Mouse (Mus musculus) liver (tissue): ENCODE results near the gene Stat4.
"Not testable (repeated sequence)": the region's sequence is repeated elsewhere in the genome, so short reads cannot be mapped to it uniquely, and the experiment has no call there.

Experiments used
- DNase-seq: peaks from one replicate; pipeline ENCODE4 v3.0.0-alpha.2; 2020; ENCODE audit warnings: mixed read lengths

The Stat4 gene

DNA sequence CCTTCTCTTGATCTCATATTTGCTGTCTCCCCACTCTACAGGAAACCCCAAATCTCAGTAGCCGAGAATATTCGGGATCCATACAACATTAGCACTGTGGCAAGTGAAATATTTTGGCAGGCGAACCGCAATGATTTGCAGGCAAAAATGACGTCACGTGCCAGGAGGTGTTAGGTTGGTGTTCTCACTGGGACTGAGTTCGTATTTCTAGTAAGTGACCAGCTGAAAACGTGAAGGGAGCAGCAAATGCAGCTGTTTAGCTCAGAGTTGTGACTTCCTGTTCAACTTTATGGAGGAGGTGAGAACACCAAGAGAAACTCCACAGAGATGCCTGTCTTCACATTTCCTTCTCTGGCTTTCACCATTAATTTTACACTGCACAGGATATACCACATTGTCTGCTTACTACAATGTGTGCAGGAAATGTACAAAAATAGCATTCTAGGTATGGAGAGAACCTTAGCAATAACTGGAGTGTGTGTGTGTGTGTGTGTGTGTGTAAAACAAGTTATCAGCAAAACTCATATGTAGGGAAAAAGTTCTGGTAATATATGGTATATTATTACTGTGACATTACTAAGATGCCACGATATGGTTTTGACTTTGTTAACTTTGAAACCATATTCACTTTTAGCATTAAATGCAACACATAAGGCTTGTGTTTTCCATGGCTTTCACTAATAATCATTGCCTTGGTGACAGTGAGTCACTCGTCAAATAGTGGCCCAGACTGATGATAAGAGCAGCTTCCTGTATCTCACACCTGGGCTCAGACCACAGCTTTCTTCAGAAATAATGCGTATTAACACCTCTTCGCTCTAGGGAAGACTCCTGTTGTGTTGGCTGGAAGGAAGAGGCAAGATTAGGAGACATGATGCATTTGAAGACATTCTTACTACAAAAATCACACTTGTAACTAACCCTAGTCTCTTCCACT, 48.1 kb downstream of the Stat4 start:
- DNase-seq, result no peak

DNA sequence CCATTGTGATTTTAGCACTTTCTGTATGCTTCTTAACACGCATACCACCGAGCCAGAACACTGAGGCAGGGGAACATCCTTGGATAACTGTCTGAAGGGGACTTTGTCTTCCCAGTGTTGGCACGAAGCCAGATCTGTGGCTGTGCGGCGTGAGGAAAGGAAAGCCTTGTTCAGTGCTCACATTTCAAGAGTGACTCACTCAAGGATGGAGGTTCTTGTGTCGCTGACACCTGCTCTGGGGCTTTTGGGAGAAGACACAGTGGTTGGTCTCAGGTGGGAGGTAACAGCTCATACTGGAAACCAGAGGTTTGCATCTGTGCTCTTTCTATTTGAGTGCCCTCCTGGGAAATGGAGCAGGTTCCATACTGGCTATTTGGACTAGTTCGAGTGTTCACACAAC, 52.2 kb downstream of the Stat4 start:
- DNase-seq, result peak; percentile 10

DNA sequence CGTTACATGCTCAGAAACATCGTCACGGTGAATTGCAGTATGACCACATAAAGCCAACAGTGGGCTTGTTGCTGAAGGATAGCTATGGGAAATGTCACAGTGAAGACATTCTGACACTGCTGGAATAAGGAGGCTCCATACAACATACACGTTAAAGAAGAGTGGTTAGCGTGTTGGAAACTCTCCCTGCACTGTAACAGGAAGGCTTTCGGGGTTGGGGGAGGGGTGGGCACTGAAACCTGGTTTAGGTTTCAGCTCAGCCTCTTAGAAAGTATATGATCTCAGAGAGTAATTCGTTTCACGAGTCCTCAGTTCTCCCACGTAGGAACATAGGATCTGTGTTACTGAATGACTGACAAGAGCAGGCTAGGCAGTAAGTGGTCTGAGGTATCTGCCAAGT, 52.7 kb downstream of the Stat4 start:
- DNase-seq, result no peak

DNA sequence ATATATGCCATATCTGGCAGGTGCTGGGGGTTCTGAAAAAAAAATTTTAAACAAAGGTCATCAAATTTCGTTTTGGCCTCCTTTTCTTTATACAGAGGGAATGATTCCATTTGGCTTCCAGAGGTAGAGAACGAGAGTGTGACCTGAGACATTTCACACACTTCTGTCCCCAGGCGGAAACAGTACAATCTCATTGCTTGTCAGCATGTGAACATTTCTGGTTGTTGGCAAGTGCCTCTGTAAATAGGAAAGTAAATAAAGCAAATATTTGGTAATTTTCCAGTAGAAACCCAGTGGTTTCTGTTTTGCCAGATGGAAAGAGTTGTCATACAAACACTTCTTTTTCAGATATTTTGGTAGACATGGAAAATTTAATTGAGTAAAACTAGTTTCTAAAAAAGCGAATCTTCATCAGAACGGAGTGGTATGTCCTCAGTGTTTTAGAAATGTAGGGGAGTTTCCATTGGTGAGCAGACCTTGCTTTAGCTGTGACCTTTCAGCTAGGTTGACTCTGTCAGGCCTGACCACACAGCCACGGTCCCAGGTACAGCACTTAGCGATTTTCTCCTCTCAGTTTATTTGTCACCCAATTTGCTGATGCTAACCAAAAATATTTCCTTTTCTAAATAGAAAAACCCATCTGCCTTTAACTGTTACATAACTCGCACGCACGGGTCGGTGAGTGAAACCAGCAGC, 53.6 kb downstream of the Stat4 start:
- no peak for DNase-seq

DNA sequence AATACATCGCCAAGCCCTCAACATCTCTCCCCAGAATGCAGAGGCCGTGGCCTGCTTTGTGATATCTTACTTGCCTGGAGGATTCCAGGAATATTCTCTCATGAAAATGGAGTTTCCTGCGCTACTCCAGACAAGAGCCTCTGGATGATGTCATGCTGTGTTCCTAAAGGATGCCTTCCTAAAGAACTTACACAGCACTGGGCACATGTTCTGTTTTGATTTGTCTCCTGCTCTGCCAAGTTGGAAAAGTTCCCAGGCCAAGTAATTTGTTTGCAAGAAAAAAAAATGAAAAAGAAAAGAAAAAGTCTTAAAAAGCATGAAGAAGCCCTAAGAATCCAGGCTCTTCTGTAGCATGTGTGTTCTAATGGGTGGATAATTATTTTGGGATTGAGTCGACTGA, 56.2 kb downstream of the Stat4 start:
- DNase-seq, result no peak

DNA sequence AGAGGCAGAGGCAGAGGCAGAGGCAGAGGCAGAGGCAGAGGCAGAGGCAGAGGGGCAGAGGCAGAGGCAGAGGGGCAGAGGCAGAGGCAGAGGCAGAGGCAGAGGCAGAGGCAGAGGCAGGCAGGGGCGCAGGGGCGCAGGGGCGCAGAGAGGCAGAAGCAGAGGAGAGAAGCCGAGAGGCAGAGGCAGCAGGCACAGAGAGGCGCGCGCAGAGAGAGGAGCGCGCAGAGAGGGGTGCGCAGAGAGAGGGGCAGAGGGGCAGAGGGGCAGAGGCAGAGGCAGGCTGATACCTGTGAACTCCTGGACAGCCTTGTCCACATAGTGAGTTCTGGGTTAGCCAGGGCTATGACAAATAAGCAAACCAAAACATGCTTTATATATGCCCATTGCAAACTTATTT, 59.9 kb downstream of the Stat4 start:
- DNase-seq, result not testable (repeated sequence)

DNA sequence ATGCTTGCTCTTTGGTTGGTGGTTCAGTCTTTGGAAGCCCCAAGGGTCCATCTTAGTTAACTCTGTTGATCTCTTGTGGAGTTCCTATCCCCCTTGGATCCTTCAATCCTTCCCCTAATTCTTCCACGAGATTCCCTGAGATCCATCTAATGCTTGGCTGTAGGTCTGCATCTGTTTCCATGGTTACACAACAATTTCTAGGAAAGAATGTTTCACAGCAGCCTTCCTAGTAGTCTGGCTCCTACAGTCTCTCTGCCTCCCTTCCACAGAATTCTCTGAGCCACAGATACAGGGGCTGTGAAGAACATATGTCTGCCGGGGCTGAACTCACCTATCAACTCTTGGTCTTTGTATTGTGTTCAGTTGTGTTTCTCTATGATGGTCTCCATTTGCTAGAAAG, 61.8 kb downstream of the Stat4 start:
- DNase-seq, result no peak

DNA sequence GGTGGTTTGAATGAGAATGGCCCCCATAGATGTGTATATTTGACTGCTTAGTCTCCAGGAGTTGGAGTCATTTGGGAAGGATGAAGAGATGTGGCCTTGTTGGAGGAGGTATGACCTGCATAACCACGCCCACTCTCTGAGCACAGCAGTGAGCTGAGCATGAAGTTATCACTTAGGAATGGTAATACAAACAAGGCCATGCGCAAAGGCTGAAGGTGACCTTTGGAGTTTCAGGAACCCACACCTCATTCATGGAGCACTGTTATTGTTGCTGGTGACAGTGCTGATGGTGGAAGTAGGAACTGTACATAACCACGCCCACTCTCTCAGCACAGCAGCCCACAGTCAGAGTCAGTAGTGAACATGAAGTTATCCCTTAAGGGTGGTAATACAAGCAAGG, 62.9 kb downstream of the Stat4 start:
- no peak for DNase-seq

DNA sequence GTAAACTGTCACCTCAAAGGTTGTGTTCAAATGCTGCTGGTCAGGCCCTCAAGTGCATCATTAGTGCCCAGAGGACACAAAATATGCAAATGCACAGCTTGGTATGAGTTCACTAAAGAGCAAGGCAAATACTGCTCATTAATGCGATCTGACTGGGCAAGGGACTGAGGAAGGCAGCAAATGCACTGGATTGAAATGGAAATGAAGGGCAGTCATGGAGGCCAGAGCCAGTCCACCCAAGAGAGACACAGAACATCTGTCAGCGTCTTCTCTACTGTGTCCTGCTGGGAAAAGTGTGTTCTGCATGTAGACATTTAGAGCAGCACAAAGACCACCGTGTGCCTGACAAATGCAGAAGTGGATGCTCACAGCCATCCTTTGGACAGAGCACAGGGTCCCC, 64.6 kb downstream of the Stat4 start:
- no peak for DNase-seq

DNA sequence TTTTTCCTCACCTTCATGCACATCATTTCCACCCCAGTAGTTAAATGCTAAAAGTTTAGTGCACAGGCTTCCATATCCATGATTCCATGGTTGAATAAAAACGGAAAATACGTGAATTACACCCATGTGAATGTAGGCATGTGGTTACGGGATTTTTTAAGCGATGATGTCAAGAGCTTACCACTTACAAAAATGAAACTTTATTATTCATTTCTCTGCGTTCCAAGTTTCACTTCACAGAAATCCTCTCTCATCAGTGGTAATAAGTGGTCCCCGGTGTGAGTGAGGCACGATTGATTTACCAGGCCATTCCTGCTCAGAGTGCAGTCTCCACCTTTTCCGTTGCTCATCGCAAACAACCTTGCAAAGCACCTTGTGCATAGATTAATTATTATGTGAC, 66.0 kb downstream of the Stat4 start:
- DNase-seq, result no peak

DNA sequence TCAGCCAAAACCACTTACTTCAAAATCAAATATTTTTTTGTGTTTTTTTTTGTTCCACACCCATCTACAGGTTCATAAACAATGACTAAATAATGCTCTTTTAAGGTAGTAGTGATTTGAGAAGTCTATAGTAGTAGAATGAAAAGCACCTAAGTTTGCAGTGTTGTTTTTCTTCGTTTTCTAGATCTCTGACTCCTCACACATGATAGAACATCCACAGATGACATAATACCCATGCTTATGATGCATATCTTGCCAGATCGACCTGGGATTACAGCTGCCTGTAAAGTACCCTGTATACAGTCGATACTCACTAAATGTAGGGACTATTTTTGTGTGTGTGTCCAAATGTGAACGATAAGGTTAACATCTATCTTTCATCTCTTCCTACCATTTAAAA, 69.0 kb downstream of the Stat4 start:
- no peak for DNase-seq

DNA sequence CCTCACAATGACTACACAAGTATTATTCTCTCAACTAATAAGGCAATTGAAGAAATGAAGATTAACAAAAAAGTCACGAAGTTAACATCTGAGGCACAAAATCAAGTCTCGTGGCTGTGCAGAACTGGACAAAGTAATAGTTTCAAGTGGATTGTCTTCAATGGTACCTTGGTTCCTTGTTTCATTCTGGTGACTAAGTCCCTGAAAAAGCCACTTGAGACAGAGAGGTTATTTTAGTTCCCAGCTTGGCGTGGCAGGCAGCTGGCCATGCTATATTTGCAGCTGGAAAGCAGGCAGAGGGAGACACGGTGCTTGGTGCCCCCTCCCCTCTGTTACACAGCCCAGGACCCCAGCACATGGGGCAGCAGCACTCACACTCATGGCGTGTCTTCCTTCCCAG, 70.2 kb downstream of the Stat4 start:
- DNase-seq, result no peak

DNA sequence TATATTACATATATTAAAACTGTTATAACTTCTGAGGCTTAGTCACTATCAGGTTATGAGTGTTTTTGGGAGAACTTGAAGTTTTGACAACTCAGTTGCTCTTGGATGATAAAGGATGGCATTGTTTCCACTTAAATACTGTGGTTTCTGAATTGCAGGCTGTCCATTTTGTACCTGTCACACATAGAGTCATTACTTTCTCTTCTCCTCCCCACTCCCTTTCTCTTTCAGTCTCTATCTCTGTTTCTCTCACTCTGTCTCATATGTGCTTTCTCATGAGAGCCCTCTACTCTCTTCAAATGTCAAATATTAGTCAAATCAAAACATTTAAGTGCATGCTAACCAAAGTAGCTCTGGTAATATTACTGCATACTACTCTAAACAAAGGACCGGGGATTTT, 79.3 kb downstream of the Stat4 start:
- no peak for DNase-seq

DNA sequence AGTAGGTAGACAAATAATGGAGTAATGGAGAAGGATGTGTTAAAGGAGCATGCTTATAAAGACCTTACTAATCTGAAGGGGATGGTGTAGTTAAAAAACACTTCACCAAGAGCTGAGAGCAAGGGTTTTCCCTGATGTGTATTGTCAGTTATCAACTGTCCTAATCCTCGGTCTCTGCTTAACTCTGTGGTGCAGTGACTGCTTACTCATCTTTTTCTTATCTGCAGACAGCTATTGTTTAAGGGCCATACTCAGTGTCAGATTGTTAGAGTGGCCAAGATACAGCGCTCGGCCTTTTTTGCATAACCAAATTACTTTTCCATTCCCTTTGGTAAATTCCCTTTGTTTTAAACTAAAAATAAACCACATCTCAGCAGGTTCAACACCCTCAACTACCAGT, 79.7 kb downstream of the Stat4 start:
- no peak for DNase-seq

DNA sequence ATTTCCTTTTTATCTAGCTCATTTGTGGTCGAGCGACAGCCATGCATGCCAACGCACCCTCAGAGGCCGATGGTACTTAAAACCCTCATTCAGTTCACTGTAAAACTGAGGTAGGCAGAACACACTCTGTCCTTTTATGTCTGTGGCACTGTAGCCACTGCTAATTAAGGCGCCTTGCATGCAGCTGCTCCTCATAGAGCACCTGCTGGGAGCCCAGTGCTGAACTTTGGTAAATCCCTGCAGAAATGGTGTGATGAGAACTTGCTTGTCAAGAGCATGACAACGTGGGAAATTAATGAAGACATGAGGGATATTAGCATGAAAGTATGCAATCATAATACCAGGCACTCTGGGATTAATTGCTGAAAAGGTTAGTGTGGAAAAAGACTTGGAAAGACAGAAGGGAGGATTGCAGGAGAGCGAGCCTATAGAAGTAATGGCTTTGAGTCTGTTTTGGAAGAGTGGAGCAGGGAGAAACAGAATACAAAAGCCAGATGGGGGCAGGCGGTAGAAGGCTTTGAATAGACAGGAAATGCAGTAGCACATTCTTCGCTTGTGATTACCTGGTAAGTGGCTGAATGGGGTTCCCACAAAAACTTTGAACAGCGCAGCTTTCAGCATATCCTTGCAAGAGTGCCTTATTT, 92.9 kb downstream of the Stat4 start:
- no peak for DNase-seq

DNA sequence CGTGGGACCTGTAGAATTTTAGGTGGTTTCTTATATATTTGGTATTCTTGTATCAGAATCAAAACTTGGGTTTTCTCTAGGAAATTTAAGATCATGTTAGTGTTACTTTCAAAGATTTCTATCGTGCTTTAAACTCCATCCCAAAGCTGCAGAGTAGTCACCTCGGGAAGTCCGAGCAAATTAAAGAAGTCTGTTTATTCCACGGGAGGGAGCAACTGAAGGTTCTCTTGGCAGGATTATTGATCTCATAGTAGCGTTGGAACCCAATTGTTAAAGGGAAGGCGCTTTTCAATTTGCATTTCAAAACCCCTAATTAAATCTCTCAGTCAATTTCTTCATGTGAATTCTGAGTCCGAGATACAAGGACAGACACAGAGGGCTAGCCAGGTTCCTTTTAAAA, 93.4 kb downstream of the Stat4 start:
- no peak for DNase-seq

DNA sequence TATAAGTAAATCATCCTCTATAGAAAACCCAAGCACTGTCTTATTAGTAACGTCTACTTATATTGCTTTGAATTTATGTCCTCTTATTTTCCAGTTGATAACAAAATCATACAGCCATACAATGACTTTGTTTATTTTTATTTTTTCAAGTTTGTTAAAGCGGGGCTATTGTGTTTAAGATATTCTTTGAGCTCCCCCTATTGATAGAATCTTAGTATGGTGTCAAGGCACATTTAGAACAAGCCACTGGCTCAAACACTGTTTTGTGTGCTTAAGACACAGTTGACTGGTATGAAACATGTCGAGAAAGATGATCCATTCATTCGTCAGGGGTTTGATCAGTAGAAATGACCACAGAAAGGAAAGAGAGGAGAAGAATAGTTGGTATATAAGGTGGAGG, 99.3 kb downstream of the Stat4 start:
- no peak for DNase-seq

DNA sequence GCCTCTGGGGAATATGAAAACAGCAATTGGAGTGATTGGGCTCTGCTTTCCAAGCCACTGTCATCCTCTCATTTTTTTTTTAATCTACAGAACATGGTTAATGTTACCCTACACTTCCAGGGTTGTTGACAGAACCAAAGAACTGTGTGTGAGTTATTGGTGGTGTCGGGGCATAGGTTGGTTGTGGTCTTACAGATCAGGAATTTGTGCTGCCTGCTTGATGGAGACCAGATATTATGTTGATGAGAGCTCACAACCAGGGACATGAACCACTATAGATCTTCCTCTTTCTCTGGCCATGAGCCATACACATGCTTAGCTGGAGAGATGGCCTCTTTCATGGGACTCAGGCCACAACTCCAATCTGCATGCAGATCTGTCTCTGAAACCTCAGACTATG, 100.2 kb downstream of the Stat4 start:
- no peak for DNase-seq

DNA sequence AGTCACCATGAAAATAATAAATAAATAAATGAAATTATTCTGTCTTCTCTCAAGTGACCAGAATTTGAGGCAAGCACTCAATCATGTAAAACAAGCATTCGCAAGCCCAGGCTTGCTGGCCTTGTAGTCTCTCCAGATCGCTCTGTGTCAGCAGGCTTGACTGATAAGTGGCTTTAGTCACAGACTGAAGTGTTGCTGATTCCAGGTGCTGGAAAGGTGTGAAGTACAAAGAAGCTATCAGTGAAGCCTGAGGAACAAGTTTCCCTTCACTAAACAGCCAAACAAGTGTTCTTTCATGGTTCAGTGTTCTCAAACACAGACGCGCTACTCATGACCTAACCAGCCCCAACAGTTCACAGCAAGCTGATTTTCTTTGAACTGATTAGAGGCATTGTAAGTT, 101.7 kb downstream of the Stat4 start:
- no peak for DNase-seq

DNA sequence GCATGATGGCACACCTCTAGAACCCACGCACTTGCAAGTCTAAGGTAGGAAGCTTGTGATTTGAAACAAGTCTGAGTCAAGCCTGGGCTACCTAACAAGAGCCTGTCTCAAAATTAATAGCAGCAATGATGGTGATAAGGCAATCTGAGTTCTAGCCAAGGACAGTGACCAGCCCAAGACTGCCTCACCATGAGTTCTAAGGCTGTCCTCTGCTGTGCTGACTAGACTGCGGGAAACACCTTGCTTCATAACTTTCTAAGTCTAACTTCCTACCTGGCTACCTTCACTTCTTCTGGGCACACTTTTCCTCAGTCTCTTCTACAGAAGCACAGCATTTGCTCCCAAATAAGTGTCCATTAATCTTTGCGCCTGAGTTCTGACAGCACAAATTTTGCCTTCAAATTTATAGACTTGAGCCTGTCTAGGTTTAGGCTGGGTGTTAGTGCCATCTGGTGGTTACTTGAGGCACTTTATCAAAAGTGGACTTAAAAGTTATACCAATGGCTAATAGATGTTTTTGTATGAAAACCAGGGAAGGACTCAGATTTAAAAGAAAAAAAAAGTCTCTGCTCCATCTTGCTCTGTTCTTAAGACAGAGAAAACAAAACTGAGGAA, 111.8 kb downstream of the Stat4 start:
- peak; percentile 17 for DNase-seq

DNA sequence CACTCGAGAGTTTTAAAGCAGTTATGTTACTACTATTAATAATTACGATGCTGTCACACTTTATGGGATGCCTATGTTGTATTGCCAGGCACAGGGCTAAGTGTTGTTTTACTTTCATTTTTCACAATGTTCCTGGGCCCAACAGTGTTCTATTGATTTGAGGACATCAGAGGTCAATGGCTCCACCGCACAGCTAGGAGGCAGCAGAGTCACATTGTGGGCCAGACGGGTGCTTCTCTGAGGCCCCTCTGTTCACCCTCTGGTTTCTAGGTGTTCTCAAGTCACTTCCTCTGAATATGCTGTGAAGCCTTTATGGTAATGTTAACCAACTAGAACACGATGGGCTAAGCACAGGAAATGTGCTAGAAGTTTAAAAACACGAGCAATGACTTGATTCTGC, 113.5 kb downstream of the Stat4 start:
- DNase-seq, result no peak

DNA sequence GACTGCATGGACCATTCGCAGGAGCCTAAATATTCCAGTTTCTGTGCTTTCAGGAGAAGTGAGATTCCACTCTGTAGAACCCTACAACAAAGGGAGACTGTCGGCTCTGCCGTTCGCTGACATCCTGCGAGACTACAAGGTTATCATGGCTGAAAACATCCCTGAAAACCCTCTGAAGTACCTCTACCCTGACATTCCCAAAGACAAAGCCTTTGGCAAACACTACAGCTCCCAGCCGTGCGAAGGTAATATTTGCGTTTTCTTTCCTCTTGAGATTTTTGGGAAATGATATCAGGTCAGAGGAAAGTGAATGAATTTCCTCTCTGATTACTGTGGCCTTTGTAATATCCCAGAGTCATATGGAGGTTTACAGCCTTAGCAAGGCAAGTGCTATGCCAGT, 115.8 kb downstream of the Stat4 start:
- no peak for DNase-seq

DNA sequence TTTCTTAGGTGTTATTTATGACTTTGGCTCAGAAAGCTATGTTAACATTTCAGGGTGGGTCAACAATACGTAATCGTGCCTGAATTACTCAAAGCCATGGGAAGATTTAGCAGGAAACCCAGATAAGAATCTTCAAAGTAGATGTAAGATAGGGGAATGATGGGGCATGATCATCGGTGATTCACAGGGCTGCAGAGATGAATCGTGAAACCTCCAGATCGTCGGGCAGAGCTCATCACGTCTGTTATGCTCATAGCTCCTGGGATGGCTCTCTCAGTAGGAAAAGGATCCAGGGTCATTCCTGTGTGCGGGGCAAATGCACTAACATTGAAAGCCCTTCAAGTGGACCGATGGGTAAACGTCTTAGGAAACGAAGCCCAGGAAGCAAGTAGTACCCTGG, 120.3 kb downstream of the Stat4 start:
- DNase-seq, result no peak

DNA sequence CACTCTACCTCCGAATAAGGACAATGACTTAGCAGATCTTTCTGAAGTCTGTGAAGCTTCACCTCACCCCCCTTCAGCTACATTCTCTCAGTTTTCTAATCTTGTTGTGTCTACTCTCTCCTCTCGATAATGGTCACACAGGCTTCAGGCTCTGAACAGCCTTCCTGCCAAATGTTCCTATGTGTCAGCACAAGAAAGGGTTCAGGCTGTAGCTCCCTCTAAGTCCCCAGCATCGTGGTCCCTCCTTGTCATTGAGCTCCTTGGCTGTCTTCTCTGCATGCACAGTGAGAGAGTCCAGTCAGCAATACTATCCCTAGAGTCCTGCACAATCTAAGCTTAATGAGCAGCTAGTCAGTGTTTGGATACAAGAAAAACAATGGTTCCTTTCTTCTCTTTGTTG, 124.3 kb downstream of the Stat4 start:
- DNase-seq, result no peak
